Mouse (Mus musculus): ENCODE data around the gene Thra.

DNA sequence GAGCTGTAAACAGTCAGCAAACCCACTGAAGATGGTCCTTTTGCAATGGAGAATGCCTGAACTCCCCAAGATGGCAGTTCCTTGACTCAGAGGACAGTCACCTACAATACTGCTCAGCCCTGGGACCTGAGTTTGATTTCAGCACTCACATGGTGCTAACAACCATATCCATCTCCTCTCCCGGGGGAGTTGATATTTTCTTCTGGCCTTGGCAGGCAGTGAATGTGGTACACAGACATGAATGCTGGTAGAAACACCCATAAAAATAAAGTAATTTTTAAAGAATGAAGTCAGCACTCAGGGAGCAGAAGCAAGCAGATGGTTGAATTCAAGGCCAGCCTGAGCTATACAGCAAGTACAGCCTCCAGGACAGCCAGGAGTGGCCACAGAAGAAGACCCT, 4.3 kb upstream of the Thra start:
- TF ChIP-seq CTCF (IDR thresholded peaks at IDR 0.05; ENCODE audit: insufficient read depth, low read depth, low read length), result no peak
- no peak for TF ChIP-seq POLR2A (IDR thresholded peaks at IDR 0.05; ENCODE audit: insufficient read depth, low read depth, low read length)

Measured in olfactory bulb, adult 2 months (tissue).